Mouse (Mus musculus) layer of hippocampus, adult 18-20 months (tissue): ENCODE measurements around the gene Ankk1. TPM values are rescaled to one million over a fixed set of nuclear protein-coding genes. Genes with fewer than 3 reads are reported as not detected.
A peak's percentile ranks its signal among the peaks of the same experiment; 100 is the strongest.

Experiments used
- DNase-seq, 2 experiments: peaks; one replicate each; pipeline ENCODE4 v3.0.0; 2022; ENCODE audit warnings: low spot score in 2 of 2
- long read RNA-seq: library from polyadenylated mRNA; stranded (forward); transcript quantifications from one replicate; pipeline ENCODE4 v2.0.0, GENCODE M21; 2021
- total RNA-seq, 2 experiments: library from RNA; stranded (reverse); gene quantifications; 2 replicates each; pipeline ENCODE4 v1.2.3; 2021

Gene Ankk1
- total RNA-seq: not detected
- long read RNA-seq: 0 reads

DNA sequence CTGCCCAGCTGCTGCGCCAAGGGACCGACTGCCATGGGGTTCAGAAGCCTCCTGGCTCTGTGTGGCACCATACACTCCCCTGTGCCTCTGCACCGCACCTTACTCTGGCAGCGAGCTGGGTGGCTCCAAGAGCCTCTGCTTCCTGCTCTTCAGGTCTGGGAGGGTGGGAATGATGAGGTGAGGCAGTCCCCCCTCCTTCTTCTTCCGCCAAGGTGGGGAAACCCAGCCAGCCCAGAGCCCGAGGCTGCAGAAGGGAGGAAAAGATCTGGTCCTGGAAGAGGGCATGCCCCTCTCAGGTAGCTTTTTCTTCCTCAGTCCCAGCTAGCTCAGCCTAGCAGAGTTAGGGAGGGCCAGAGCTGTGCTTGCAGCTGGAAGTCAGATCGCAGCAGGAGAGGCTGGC, at the start of gene Ankk1:
Ankk1 (minus strand) TSS at position 101 of the 400 bp plus-strand sequence.
- DNase-seq: no peak

DNA sequence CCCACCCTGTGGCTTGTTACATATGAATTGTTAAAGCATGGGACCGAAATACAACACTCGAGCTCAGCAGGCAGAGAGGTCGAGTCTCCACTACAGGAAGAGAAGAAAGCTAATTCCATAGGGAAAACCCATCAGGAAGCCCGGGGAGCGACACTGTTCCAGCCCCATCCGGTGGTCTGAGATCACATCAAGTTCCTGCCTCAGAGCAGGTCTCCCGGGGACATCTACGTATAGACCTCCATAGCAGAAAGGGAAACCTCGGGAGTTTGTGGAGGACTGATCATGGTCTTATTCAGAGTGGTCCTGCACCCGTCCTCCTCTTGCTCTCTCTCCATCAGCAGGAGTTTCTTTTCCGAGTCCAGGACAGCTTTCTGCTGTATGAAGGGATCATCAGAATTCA, 45.3 kb upstream of the Ankk1 start:
- DNase-seq: no peak

DNA sequence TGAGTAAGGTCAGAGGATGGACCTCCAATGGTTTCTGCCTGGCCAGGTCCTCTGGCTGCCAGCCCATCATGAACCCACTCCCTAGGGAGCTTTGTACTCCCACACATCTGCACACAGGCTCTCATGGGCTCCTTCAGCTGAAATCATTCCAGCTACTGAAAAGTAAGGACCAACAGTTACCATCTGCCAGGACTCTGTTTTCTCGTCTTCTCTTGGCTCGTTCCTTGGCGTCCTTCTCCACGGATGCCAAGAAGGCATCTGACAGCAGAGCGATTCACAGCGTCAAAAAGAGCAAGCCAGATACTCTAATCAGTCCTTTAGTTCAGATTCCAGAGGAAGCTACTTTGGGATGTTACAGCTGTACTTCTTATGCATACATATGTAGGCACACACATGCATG, 44.1 kb upstream of the Ankk1 start:
- no peak for DNase-seq

DNA sequence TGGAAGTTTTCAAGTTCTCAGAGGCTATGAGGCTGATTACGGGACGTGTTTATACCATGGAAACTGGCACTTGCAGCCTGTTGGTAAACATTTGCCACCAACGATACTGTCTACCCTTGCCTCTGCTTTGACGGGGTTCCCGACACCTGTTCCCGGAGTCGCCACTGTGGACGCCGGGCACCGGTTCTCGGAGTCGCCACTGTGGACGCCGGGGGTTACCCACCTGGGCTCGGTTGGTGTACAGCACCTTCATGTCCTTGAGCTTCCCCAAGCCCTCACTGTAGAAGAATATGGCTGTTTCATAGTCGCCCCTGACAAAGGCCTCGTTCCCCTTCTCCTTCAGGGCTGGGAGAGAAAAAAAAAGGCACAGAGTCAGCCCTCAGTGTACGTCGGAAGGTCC, 43.2 kb upstream of the Ankk1 start:
- DNase-seq: no peak

DNA sequence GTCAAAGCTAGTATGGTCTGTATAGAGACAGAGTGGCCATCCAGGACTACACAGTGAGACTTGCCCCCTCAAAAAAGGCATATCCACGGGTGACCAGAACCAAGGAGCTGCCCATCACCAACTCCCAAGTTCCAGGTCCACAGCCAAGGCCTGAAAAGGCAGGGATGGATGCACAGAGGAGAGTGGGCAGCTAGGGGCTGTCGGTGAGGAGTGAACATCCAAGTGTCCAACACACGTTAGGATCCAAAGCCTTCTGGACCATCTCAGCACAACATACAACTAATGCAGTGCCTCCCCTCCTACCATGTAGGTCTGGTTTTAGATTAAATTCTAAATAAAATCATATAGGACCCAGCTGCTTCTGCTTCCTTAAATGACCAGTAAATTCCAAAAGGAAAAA, 29.3 kb upstream of the Ankk1 start:
- no peak for DNase-seq

DNA sequence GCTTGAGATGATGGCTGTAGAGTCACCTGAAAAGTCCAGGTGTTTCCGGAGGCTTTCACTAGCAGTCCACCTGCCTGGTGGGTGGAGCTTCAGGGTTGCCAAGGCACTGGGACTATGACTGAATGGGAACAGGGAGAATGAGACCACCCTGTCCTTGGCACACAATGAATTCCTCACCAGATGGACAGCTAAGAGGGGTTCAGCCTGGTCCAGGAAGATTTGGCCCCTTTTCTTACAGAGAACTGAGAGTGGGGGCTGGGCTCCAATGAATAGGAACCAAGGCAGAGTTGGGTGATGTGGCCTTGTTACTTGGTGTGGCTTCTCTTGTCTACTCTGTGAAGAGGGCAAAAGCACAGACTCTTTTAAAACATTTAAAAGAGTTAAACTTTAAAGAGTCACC, 25.6 kb upstream of the Ankk1 start:
- DNase-seq: no peak

DNA sequence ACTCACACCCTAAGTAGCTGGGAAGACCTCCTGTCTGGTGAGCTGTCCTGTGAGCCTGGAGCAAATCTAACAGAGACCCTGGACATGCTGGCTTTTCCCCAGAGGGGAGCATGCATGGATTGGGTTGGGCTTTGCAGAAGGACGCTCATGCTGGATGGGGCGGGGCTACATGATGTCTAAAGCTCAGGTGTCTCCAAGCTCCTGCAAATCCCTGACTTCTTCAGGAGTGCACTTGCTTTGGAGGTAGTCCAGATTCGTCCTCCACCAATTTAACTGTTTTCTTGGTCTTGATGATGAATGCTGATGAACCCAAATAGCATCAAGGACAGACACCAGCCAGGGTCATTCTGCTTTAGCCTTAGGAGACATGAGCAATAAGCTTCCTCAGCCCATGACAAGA, 23.7 kb upstream of the Ankk1 start:
- DNase-seq: no peak

DNA sequence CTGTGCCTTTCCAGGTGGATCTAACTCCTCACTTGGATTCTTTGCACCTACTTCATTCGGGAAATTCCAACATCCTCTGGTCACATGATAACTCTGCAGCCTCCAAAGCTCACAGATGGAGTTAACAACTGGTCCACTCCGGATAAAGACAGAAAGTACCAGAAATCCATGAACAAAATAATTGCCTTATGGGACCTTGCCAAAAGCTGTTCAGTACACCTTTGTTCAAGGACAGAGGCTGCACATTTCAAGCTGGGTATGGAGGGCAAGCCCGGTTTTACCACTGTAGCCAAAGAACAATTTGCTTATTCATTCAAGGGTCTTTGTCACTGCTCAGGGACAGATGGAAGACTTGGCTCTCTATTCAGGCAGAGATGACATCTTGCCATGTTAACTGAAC, 15.8 kb upstream of the Ankk1 start:
- DNase-seq: peak in 1 of 2 experiments; percentile 26

DNA sequence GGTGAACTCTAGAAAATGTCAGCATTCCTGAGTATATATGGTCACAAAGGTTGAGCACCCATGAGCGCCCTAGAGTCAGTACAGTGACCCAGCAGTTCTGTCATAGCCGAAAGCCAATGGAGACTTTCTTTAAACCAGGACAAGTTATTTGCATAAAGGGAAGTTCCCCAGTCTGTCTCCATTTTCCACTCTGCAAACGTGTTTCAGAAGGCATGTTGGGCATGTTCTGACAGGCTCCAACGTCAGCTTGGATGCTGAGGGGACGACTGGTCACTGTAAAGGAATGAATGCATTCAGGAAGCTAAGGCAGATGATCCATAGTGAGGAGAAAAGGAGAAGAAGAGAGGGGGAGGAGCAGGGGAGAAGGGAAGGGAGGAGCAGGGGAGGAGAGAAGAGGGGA, 657 bp upstream of the Ankk1 start:
- no peak for DNase-seq

DNA sequence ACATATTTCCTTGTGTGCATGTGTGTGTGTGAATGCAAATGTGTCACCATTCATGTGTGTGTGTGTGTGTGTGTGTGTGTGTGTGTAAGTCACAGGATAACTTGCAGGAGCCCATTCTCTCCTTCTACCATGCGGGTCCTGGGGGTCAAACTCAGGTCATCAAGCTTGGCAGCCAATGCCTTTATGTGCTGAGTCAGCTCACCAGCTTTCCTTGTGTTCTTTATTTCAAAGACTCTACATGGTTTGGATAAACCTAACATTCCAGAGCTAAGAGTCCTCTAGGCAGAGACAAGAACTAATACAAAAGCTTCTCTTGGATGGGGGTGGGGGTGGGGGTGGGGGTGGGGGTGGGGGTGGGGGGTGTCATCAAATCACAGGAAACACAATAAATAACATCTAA, 1.2 kb downstream of the Ankk1 start:
- no peak for DNase-seq

DNA sequence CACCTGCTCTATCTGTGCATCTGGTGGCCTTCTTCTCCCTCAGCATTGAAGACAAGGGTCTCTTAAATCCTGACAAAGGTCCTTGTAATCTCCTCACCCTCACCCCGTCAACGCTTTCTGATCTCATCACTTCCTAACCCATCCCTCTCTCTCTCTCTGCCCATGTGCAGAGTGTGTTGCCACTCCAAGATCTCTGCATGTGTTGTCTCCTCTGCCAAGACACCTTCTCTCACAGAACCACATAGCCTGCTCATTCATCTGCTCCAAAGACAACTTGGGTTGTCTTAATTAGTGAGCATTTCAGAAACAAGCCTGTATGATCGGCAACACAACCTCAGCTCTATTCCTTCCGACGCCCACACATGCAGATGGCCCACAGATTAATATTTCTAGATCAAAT, 3.0 kb downstream of the Ankk1 start:
- DNase-seq: no peak

DNA sequence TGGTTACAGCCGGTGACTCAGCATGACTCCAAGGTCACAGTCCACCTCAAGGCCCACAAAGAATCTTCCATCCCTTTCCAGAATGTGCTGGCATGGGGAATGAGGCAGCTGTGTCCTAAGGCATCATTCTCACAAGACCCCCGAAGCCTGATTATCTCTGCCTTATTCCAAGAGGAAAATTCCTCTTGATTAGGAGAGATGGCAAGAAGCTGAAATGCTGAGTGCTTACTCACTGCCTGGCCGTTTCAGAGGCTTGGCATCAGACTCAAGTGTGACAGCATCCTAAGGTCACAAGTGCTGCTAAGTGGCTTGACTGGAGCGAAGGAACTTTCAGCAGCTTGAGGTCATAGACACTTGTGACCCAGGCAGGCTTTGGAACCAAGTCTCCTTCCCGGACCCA, 16.2 kb downstream of the Ankk1 start:
- DNase-seq: no peak

DNA sequence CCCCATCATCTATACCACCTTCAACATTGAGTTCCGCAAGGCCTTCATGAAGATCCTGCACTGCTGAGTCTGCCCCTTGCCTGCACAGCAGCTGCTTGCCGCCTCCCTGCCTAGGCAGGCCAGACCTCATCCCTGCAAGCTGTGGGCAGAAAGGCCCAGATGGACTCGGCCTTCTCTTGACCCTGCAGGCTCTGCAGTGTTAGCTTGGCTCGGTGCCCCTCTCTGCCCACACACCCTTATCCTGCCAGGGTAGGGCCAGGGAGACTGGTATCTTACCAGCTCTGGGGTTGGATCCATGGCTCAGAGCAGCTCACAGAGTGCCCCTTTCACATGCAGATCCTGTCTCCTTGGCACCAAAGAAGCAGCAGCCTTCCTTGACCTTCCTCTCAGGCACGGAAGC, 19.8 kb downstream of the Ankk1 start:
- DNase-seq: no peak

DNA sequence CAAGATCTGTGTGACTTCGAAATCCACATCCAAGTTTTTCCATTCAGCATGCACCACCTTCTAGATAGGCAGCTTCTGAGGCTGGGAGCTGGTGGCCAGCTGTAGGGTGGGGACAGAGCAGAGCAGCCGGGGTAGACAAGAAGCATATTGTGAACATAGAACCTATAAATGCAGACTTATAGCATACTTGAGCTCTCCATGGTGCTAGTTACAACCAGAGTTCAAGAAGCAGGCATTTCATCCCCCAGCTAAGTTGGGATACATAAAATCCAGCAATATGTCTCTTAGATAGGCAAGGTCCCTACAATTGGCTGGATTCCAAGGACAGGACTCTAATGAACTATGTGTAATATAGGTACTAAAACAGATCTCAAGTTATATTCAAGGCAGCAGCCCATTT, 23.1 kb downstream of the Ankk1 start:
- DNase-seq: no peak

DNA sequence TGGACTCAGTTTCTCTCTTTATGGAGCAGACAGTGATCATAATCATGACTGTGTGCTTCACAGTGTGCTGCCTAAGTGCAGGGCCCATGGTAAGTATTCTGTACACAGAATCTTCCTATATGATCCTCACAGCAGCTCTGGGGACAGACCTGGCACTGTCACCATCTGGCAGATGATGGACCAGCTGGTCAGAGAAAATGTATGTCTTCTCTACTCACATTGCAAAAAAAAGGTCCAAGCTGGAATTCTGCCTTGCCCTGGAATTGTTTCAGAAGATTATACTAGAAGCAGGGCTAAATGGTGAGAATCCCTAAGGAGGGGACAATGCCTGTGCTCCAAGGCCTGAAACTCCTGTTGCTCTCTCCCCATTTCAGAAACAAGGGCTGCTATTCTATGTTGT, 30.8 kb downstream of the Ankk1 start:
- DNase-seq: no peak

DNA sequence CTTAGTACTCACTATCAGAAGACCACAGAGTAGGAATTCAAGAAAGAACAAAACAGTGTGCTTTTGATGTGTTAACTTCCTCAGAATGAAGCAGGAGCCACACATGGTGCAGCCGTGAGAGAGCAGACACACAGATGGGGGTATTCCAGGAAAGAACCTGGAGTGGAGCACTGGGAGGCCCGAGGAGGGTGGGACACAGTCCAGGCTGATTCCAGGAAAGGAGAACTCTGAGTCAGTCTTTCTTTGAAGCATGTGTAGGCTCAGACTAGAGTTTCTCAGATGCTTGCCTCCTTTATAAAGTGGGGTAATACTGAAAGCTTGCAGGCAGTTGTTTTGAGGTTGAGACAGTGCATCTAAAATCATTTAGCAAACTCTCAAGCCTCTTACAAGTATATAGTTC, 34.6 kb downstream of the Ankk1 start:
- DNase-seq: no peak

DNA sequence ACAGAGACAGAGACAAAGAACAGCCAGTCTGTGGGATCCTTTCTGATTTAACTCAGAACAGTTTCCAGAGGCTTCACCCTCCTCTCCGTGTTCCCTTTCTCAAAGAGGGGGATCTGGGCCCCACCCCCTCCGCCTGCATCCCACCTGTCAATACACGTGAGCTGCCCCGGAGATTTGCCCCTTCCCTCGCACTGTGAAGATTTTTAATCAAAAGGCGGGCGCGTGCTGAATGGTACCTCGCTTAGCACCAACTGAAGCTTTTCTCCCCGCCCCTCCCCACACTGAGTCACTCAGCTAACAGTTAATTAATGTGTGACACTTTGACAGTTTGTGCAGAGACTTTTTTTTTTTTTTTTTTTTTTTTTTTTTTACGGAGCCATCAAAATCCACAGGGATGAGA, 40.7 kb downstream of the Ankk1 start:
- peak in 1 of 2 experiments; percentile 14 for DNase-seq

DNA sequence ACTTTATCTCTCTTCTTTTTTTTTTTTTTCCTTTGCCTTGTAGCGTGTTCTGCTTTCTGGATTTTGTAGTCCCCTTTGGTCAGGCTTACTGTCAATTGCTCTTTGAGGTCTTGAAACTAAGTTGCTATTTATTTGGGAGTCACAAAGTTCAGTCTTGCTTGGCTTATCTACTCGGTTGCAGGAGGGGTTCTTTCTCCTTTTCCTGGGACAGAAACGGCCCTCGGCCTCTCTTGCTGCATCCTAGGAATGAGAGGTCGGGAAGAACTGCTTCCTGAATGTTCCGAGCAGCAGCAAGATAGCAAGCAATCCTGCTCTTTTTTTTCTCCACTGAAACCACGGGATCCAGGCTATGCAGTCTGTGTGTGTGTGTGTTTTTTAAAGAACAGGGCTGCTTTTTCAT, 41.5 kb downstream of the Ankk1 start:
- no peak for DNase-seq

DNA sequence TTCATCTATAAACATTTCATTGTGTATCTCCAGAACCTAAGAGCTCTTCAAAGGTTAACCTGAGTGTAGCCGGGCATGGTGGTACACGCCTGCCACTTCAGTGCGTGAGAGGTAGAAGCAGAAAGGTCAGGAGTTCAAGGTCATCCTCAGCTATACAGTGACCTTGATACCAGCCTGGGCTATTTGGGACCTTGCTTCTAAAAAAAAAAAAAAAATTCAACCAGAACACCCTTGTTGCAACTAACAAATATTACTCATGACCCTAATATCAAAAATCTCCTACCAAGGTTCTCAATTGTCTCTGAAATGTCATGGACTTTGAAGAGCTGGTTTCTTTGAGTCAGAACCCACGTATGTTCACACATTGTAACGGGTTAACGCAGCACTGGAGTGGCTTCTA, 42.0 kb downstream of the Ankk1 start:
- no peak for DNase-seq

DNA sequence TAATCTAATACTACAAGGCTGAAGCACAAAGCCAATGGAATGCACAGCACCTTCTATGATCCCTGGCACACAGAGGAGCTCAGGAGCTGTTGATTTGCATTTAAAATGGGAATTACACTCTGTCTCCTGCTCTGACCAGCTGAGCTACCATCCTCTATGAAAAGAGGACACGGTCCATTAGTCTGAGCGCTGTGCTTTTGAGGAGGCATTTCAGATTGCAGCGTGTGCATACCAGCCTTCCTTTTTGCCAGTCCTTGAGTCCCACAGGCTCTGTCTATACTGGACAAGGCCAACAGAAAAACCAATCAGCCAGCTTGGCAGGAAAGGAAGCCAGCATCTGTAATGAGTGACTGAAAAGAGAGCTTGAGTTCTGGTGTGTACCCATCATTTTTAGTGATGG, 42.8 kb downstream of the Ankk1 start:
- no peak for DNase-seq

DNA sequence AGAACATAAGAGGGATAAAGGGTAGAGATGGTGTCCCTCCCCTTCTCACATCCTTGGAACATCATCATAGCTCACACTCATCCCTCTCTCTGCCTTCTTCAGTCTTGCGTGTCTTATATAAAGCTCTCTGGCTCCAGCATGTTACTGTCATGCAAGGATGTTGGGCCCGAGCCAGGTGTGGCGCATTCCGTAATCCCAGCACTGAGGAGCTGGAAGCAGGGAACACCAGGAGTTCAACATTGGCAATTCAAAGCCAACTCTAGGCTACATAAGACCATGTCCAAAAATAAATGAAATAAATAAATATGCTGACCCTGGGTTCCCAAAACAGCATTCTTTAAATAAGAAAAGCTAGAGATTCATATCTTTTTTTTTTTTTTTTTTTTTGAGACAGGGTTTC, 46.9 kb downstream of the Ankk1 start:
- DNase-seq: no peak

DNA sequence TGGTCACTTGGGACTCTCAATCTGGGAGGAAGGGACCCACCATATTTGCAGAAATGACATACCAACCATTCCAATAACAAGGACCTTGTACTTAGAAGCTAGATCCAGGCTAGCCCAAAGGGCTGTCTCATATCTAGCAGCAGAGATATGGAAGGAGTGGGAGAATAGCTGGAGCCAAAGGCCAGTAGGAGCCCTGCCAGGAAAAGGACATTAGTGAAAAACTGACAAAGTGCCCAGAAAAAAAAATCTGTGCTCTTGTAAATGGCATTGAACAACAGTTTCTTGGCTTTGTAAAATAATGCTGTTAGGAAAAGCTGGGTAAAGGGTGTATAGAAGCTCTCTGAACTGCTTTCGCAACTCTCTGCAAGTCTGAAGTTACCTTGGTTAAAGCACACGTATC, 52.9 kb downstream of the Ankk1 start:
- no peak for DNase-seq

DNA sequence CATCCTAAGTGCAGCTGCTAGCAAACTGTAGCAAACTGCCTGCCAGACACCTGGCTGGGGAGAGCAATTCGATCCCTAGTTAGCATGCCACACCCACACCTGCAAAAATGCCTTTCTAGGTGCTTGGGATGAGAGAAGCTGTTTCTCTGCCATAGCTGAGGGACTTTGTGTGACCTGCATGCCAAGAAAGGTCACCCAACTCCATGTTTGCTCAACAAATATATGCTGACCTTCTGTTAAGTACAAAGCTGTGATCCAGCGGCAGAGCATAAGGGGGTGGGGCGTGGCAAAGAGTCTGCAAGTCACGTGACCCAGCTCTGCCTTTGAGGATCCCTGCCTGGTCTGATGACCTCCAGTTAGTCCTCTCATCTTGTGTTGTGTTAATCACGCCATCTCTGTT, 61.1 kb downstream of the Ankk1 start:
- no peak for DNase-seq
